Mouse (Mus musculus): Measurements from ENCODE around the gene Pitpnm2. TPM values are rescaled to one million over a fixed set of nuclear protein-coding genes. Genes with fewer than 3 reads are reported as not detected.
"Not testable (repeated sequence)": the region's sequence is repeated elsewhere in the genome, so short reads cannot be mapped to it uniquely, and the experiment has no call there.

Pitpnm2 gene
- polyA plus RNA-seq, 1 experiment: 8.8 TPM

GRCm38 (mm10) chr5:124224321-124225092, 25.1 kb downstream of the Pitpnm2 start:
- DNase-seq (ENCODE audit: low read depth, low spot score): no peak
- 75% methylated on average over 16 of the region's 16 CpGs for WGBS

- no peak for DNase-seq (ENCODE audit: low read depth, low spot score)
- WGBS: 86% methylated on average over 8 of the region's 8 CpGs
Observed at GRCm38 (mm10) chr5:124223574-124223973, 26.0 kb downstream of the Pitpnm2 start.

DNA sequence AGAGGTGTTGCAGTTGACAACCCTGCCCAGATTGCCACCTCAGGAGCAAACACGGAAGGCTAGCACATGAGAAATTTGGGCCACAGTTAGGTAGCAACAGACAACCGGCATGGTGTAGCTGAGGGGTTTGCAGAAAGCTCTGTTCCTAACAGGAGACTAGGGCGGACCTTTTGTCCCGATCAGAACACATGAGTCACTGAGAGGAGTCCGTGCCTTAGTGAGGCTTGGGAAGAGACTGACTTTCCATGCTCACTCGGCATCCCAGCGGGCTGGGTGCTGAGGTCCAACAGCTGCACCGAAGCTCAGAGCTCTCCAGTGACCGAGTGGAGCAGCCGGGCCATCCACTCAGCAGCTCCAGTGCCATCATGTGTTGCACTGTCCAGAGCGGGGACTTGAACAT, 26.9 kb downstream of the Pitpnm2 start:
- 76% methylated on average over 11 of the region's 11 CpGs for WGBS
- no peak for DNase-seq (ENCODE audit: low read depth, low spot score)

GRCm38 (mm10) chr5:124221736-124222040, 27.9 kb downstream of the Pitpnm2 start:
- WGBS: 42% methylated on average over 7 of the region's 7 CpGs
- no peak for DNase-seq (ENCODE audit: low read depth, low spot score)

- DNase-seq (ENCODE audit: low read depth, low spot score): no peak
- 49% methylated on average over 7 of the region's 7 CpGs for WGBS
Observed at GRCm38 (mm10) chr5:124221037-124221735, 28.4 kb downstream of the Pitpnm2 start.

DNA sequence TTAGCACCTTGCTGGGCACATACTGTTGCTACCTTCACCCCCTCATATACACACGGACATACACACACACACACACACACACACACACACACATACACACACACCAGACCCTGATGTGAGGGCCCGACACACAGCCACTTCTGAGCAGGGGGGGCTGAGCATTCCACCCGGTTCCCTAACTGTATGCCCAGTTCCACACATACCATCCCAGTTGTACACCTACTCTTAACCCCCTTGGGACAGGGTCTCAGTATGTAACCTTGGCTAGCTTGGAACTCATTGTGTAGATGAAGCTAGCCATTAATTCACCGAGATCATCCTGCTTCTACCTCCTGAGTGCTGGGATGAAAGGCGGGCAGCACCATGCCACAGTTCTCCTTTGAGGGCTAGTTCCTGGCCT, 29.0 kb downstream of the Pitpnm2 start:
- no peak for DNase-seq (ENCODE audit: low read depth, low spot score)
- 90% methylated on average over 5 of the region's 5 CpGs for WGBS

DNA sequence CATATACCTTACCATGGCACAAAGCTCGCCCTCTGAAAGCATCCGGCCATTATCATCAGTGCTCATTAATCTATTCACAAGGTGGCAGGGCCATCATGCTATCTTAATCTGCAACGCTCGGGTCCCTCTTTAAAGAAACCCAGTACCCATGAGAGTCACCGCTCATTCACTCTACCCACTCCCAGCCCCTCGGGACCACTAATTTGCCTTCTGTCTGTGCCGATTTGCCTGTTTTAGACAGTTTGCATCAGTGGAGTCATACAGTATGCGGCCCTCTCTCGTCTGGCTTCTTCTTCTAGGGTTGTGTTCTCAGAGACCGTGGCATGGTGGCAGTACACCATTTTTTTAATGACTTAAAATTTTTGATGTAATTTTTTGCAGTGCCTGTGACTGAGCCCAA, 30.1 kb downstream of the Pitpnm2 start:
- DNase-seq (ENCODE audit: low read depth, low spot score): no peak
- 92% methylated on average over 10 of the region's 10 CpGs for WGBS

GRCm38 (mm10) chr5:124218986-124219385, 30.6 kb downstream of the Pitpnm2 start:
- WGBS: 63% methylated on average over 7 of the region's 7 CpGs
- no peak for DNase-seq (ENCODE audit: low read depth, low spot score)

GRCm38 (mm10) chr5:124217566-124218249, 31.9 kb downstream of the Pitpnm2 start:
- WGBS: 68% methylated on average over 8 of the region's 8 CpGs
- DNase-seq (ENCODE audit: low read depth, low spot score): no peak

DNA sequence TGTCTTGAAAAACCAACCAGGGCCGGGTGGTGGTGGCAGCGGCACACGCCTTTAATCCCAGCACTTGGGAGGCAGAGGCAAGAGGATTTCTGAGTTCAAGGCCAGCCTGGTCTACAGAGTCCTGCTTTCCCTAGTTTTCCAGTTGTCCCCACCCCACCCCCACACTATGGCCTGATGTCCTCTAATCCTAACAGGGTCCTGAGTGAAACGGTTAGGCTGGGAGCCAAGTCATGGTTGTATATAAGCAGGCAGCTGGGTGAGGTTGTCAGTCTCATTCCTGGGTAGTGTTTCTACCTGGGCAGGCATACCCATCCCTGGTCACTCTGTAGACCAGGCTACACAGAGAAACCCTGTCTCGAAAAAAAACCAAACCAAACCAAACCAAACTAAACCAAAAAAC, 32.5 kb downstream of the Pitpnm2 start:
- not testable (repeated sequence) for DNase-seq (ENCODE audit: low read depth, low spot score)

DNA sequence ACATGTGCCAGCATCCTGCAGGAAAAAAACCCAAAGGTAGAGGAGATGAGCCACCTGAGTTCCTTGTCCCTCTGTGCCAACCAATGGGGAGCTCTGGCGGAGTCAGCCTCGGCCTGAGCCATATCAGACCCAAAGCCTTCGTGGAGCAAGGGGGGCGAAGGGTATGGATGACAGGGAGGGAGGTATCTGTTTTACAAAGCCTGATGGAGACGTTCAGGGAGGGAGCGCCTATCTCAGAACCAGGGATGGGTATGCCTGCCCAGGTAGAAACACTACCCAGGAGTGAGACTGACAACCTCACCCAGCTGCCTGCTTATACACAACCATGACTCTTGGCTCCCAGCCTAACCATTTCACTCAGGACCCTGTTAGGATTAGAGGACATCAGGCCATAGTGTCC, 33.2 kb downstream of the Pitpnm2 start:
- 88% methylated on average over 6 of the region's 6 CpGs for WGBS
- DNase-seq (ENCODE audit: low read depth, low spot score): no peak

More for the DNA sequence above, 32.5 kb downstream of the Pitpnm2 start:
- 82% methylated on average over 5 of the region's 5 CpGs for WGBS

DNA sequence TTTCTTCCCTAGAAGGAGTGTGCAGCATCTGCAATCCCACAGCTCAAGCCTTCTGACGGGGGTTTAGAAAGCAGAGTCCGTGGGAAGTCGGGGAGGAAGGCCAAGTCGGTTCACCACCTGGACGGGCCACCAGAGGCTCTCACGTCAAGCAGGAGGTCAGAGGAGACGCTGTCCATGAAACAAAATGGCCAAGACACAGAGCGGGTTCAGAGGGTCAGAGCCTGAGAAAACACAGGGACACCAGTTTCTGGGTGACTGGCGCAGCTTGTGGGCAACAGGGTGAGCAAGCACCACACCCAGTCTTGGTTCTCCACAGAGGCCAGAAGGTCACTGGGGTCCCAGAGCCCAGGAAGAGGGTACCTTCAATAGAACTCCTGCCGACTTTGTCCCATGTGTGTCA, 33.9 kb downstream of the Pitpnm2 start:
- WGBS: 87% methylated on average over 10 of the region's 10 CpGs
- no peak for DNase-seq (ENCODE audit: low read depth, low spot score)

- DNase-seq (ENCODE audit: low read depth, low spot score): no peak
Observed at GRCm38 (mm10) chr5:124214516-124215145, 34.9 kb downstream of the Pitpnm2 start.

GRCm38 (mm10) chr5:124213588-124214469, 35.7 kb downstream of the Pitpnm2 start:
- DNase-seq (ENCODE audit: low read depth, low spot score): no peak
- 80% methylated on average over 13 of the region's 13 CpGs for WGBS

More at GRCm38 (mm10) chr5:124214516-124215145, 34.9 kb downstream of the Pitpnm2 start:
- 90% methylated on average over 14 of the region's 14 CpGs for WGBS

- 85% methylated on average over 2 of the region's 2 CpGs for WGBS
- no peak for DNase-seq (ENCODE audit: low read depth, low spot score)
Observed at GRCm38 (mm10) chr5:124211669-124212068, 37.9 kb downstream of the Pitpnm2 start.

GRCm38 (mm10) chr5:124211234-124211633, 38.3 kb downstream of the Pitpnm2 start:
- 84% methylated on average over 8 of the region's 8 CpGs for WGBS
- no peak for DNase-seq (ENCODE audit: low read depth, low spot score)

DNA sequence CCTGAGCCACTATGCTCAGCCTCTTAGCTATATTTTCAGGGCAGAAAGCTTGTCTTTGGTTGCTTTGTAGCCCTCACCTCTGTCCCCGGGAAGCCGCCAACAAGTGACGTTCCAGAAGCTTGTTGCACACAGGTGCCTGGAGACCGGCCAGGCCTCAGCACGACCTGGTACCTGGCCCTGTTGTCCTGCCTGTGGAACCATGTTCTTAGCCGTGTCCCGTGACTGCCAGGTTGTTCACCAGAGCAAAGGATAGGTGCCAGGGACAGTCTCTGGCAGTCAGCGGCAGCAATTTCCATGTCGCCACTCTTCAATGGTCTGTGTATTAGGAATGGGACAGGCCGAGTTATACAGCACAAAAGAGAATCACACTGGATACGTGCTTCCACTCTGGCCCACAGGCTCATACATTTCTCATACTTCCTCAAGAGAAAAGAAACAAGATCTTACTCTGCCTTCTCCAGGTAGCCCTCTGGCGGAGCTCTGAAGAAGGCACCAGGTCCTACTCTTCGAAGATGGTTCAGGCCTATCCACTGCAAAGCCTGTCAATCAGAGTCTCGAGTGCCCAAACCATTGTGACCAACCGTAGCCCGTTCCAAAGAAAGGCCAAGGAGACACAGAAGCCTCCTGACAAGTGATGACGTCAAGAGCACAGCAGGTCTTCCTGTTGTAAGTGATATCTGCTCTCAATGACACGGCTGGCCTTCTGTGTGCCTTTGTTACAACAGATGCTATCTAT, 39.1 kb downstream of the Pitpnm2 start:
- no peak for DNase-seq (ENCODE audit: low read depth, low spot score)
- WGBS: 89% methylated on average over 18 of the region's 18 CpGs

GRCm38 (mm10) chr5:124209850-124210249, 39.7 kb downstream of the Pitpnm2 start:
- DNase-seq (ENCODE audit: low read depth, low spot score): no peak
- WGBS: 67% methylated on average over 6 of the region's 6 CpGs

- no peak for DNase-seq (ENCODE audit: low read depth, low spot score)
- WGBS: 67% methylated on average over 8 of the region's 8 CpGs
Observed at GRCm38 (mm10) chr5:124208030-124208429, 41.5 kb downstream of the Pitpnm2 start.

Measured in large intestine, adult 2 months (tissue).